ENCODE assay signal across 8 mouse cellular contexts in genomic region chr4:123664951-123665661, GRCm38 (mm10). TPM values are rescaled to one million over a fixed set of nuclear protein-coding genes. Genes with fewer than 3 reads are reported as not detected.
DNase-seq lines count a peak whose midpoint lies in the region; ATAC-seq and TF ChIP-seq lines count a peak whose summit lies in the region.

No protein-coding gene starts in this region.

- H3K4me3 ChIP-seq in cerebellum, adult 2 months (replicated peaks; ENCODE audit: insufficient read depth, low read depth, low read length) = peak overlapping the region; percentile 53
- peak overlapping the region; percentile 74 for H3K4me3 ChIP-seq in embryonic fibroblast, embryonic 13.5 days (ENCODE audit: insufficient read depth, low read length)
- peak overlapping the region; percentile 53 for H3K4me3 ChIP-seq in hindbrain, embryonic 15.5 days
- H3K4me3 ChIP-seq in liver, embryonic 13.5 days (replicated peaks) = peak overlapping the region; percentile 94
- peak overlapping the region; percentile 94 for H3K4me3 ChIP-seq in neural tube, embryonic 13.5 days

- TF ChIP-seq CTCF in cerebellum, adult 2 months (IDR thresholded peaks at IDR 0.05; ENCODE audit: borderline replicate concordance, insufficient read depth, low read depth, low read length) = no peak
- no peak for TF ChIP-seq CTCF in embryonic fibroblast, embryonic 13.5 days (IDR thresholded peaks at IDR 0.05; ENCODE audit: borderline replicate concordance, insufficient read depth, low read length)

- peak in 1 of 2 experiments; percentile 54 for DNase-seq in cerebellum, adult 2 months
- DNase-seq in cerebellum, adult 11-12 months = no peak
- DNase-seq in MN1 (ENCODE audit: low spot score) = peak; percentile 60
- DNase-seq in liver, embryonic 13.5 days = peak; percentile 39
- DNase-seq in thymus, adult 18-20 months = no peak

- H3K9ac ChIP-seq in hindbrain, embryonic 15.5 days = peak overlapping the region; percentile 92
- peak overlapping the region; percentile 95 for H3K9ac ChIP-seq in liver, embryonic 13.5 days
- H3K9ac ChIP-seq in neural tube, embryonic 13.5 days = peak overlapping the region; percentile 99

- WGBS in cerebellum, adult 2 months = 3% methylated on average over 57 of the region's 58 CpGs
- under 1% methylated on average over 53 of the region's 58 CpGs for WGBS in hindbrain, embryonic 15.5 days
- 2% methylated on average over 58 of the region's 58 CpGs for WGBS in liver, embryonic 13.5 days (ENCODE audit: insufficient replicate concordance)
- WGBS in neural tube, embryonic 13.5 days = under 1% methylated on average over 47 of the region's 58 CpGs

- no peak for TF ChIP-seq POLR2A in cerebellum, adult 2 months (IDR thresholded peaks at IDR 0.05; ENCODE audit: borderline replicate concordance, insufficient read depth, low read length)
- TF ChIP-seq POLR2A in embryonic fibroblast, embryonic 13.5 days (IDR thresholded peaks at IDR 0.05; ENCODE audit: low read depth, low read length) = peak; percentile 46; the same call in 1 of the 2 replicates

- H3K4me1 ChIP-seq in cerebellum, adult 2 months (ENCODE audit: control insufficient read depth, insufficient read depth, low read length) = peaks cover 3% of the 10 kb centered on the region; the same call in 1 of the 2 replicates
- H3K4me1 ChIP-seq in embryonic fibroblast, embryonic 13.5 days (ENCODE audit: control insufficient read depth, insufficient read depth, low read length) = peaks cover 13% of the 10 kb centered on the region
- H3K4me1 ChIP-seq in hindbrain, embryonic 15.5 days (replicated peaks) = peaks cover 69% of the 10 kb centered on the region
- peaks cover 61% of the 10 kb centered on the region for H3K4me1 ChIP-seq in liver, embryonic 13.5 days (replicated peaks)
- peaks cover 64% of the 10 kb centered on the region for H3K4me1 ChIP-seq in neural tube, embryonic 13.5 days (replicated peaks)

- H3K9me3 ChIP-seq in hindbrain, embryonic 15.5 days = no peaks in the 10 kb centered on the region
- no peaks in the 10 kb centered on the region for H3K9me3 ChIP-seq in liver, embryonic 13.5 days (replicated peaks)
- no peaks in the 10 kb centered on the region for H3K9me3 ChIP-seq in neural tube, embryonic 13.5 days

- peak overlapping the region; percentile 83 for H3K4me2 ChIP-seq in hindbrain, embryonic 15.5 days
- peak overlapping the region; percentile 99 for H3K4me2 ChIP-seq in liver, embryonic 13.5 days
- peak overlapping the region; percentile 87 for H3K4me2 ChIP-seq in neural tube, embryonic 13.5 days

- peak overlapping the region; percentile 17; the same call in 1 of the 2 replicates for H3K27ac ChIP-seq in cerebellum, adult 2 months (ENCODE audit: insufficient read depth, low read length)
- H3K27ac ChIP-seq in embryonic fibroblast, embryonic 13.5 days (ENCODE audit: insufficient read depth, low read length) = peak overlapping the region; percentile 84
- peak overlapping the region; percentile 96 for H3K27ac ChIP-seq in hindbrain, embryonic 15.5 days (replicated peaks)
- peak overlapping the region; percentile 99 for H3K27ac ChIP-seq in liver, embryonic 13.5 days
- H3K27ac ChIP-seq in neural tube, embryonic 13.5 days (replicated peaks) = peak overlapping the region; percentile 99

- no peaks in the 10 kb centered on the region for H3K36me3 ChIP-seq in hindbrain, embryonic 15.5 days
- no peaks in the 10 kb centered on the region for H3K36me3 ChIP-seq in liver, embryonic 13.5 days
- H3K36me3 ChIP-seq in neural tube, embryonic 13.5 days = no peaks in the 10 kb centered on the region

- ATAC-seq in hindbrain, embryonic 15.5 days (ENCODE audit: low FRiP score, low read depth) = peak; percentile 16
- ATAC-seq in liver, embryonic 13.5 days (ENCODE audit: low read depth) = peak; percentile 18; the same call in 1 of the 2 replicates
- peak; percentile 9 for ATAC-seq in neural tube, embryonic 13.5 days (ENCODE audit: low read depth)

- H3K27me3 ChIP-seq in cerebellum, adult 2 months (ENCODE audit: control insufficient read depth, insufficient read depth, low read length) = no peaks in the 10 kb centered on the region
- H3K27me3 ChIP-seq in hindbrain, embryonic 15.5 days = no peaks in the 10 kb centered on the region
- peaks cover 6% of the 10 kb centered on the region; the same call in 1 of the 2 replicates for H3K27me3 ChIP-seq in liver, embryonic 13.5 days
- no peaks in the 10 kb centered on the region for H3K27me3 ChIP-seq in neural tube, embryonic 13.5 days

RNA-seq across cellular contexts. Expression of gene Macf1, which starts 19.1 kb away (rescaled TPM):
- polyA plus RNA-seq in cerebellum, adult 2 months (2012; rRNA removed) = 193 and 201 TPM in 2 replicates
- polyA plus RNA-seq in embryonic fibroblast, embryonic 13.5 days (2011; ENCODE audit: insufficient read length, low read depth, missing spikeins) = 250 and 271 TPM in 2 replicates
- 69.2 and 71.9 TPM in 2 replicates for polyA plus RNA-seq in hindbrain, embryonic 15.5 days (2015; fragmentation: Nextera tagmentation; extraction: Ambion mirVana)
- 9.5 and 9.8 TPM in 2 replicates for polyA plus RNA-seq in liver, embryonic 13.5 days (2015; fragmentation: Nextera tagmentation; extraction: Ambion mirVana)
- 57.7 and 59.3 TPM in 2 replicates for polyA plus RNA-seq in neural tube, embryonic 13.5 days (2015; fragmentation: Nextera tagmentation; extraction: Ambion mirVana)

RNA-seq across cellular contexts. Expression of gene Ndufs5, which starts 52.9 kb away (rescaled TPM):
- polyA plus RNA-seq in cerebellum, adult 2 months (2012; rRNA removed) = 602 and 636 TPM in 2 replicates
- 124 and 148 TPM in 2 replicates for polyA plus RNA-seq in embryonic fibroblast, embryonic 13.5 days (2011; ENCODE audit: insufficient read length, low read depth, missing spikeins)
- polyA plus RNA-seq in hindbrain, embryonic 15.5 days (2015; fragmentation: Nextera tagmentation; extraction: Ambion mirVana) = 457 and 489 TPM in 2 replicates
- polyA plus RNA-seq in liver, embryonic 13.5 days (2015; fragmentation: Nextera tagmentation; extraction: Ambion mirVana) = 192 and 201 TPM in 2 replicates
- polyA plus RNA-seq in neural tube, embryonic 13.5 days (2015; fragmentation: Nextera tagmentation; extraction: Ambion mirVana) = 469 and 474 TPM in 2 replicates

Comparison
In these comparisons a context has a peak if more than half of its experiments do, and no peak if none do; other contexts are left out.
1. DNase-seq: peak in MN1 (single experiment) and liver, embryonic 13.5 days (single experiment); none in cerebellum, adult 11-12 months (single experiment) and thymus, adult 18-20 months (0 of 2).
2. H3K27ac ChIP-seq: peak in every context shown above with its lines; median percentile 99 in liver, embryonic 13.5 days; 99 in neural tube, embryonic 13.5 days; 96 in hindbrain, embryonic 15.5 days; 84 in embryonic fibroblast, embryonic 13.5 days; 17 in cerebellum, adult 2 months.
3. Peak in every context shown above with its lines, with median percentiles within 50 percentile points of each other: H3K4me3 ChIP-seq, ATAC-seq, H3K4me2 ChIP-seq and H3K9ac ChIP-seq.